Mouse (Mus musculus): ENCODE measurements around the gene Smyd2. TPM values are rescaled to one million over a fixed set of nuclear protein-coding genes. Genes with fewer than 3 reads are reported as not detected.

Gene Smyd2
- total and polyA plus RNA-seq, 3 experiments, result 140 to 146 TPM; not detected in 1

- H3K36me3 ChIP-seq (ENCODE audit: control insufficient read depth in 1 of 2, insufficient read depth in 2 of 2, low read length in 2 of 2), result peaks cover 0 to 6% of the 10 kb centered on the region in 2 experiments; a peak in 2 of 4 replicates
- no peak overlapping the region for H3K4me3 ChIP-seq (ENCODE audit: control insufficient read depth in 1 of 2, insufficient read depth in 1 of 2, low read depth in 2 of 2, low read length in 2 of 2)
- no peaks in the 10 kb centered on the region for H3K4me1 ChIP-seq (ENCODE audit: control insufficient read depth in 1 of 2, insufficient read depth in 2 of 2, low read length in 2 of 2)
- H3K9me3 ChIP-seq (replicated peaks; ENCODE audit: insufficient read depth, low read length), result no peaks in the 10 kb centered on the region
- DNase-seq (ENCODE audit: low read depth, low spot score), result no peak
- TF ChIP-seq ZMIZ1 (IDR thresholded peaks at IDR 0.05; ENCODE audit: low read depth, low read length) (no peak), RAD21 (IDR thresholded peaks at IDR 0.05; ENCODE audit: low read depth, low read length) (no peak), POLR2AphosphoS2 (IDR thresholded peaks at IDR 0.05; ENCODE audit: low read length) (no peak), SIN3A (IDR thresholded peaks at IDR 0.05; ENCODE audit: low read length) (no peak), CHD2 (IDR thresholded peaks at IDR 0.05; ENCODE audit: low read length) (no peak), ELF1 (IDR thresholded peaks at IDR 0.05; ENCODE audit: low read depth, low read length) (no peak)
- no peaks in the 10 kb centered on the region for H3K27me3 ChIP-seq (ENCODE audit: control insufficient read depth in 1 of 2, insufficient read depth in 2 of 2, low read length in 2 of 2)
- no peaks in the 10 kb centered on the region for H3K79me2 ChIP-seq (ENCODE audit: control insufficient read depth, insufficient read depth, low read length, poor library complexity)
- H3K9ac ChIP-seq (ENCODE audit: control insufficient read depth, low read depth, low read length, poor library complexity, severe bottlenecking), result no peak overlapping the region
- no peak overlapping the region for H3K27ac ChIP-seq (ENCODE audit: control insufficient read depth, low read depth, low read length)
Measured at GRCm38 (mm10) chr1:189898708-189899107, 23.5 kb downstream of the Smyd2 start.

- no peaks in the 10 kb centered on the region for H3K27me3 ChIP-seq (ENCODE audit: control insufficient read depth in 1 of 2, insufficient read depth in 2 of 2, low read length in 2 of 2)
- no peak overlapping the region for H3K9ac ChIP-seq (ENCODE audit: control insufficient read depth, low read depth, low read length, poor library complexity, severe bottlenecking)
- H3K4me3 ChIP-seq (ENCODE audit: control insufficient read depth in 1 of 2, insufficient read depth in 1 of 2, low read depth in 2 of 2, low read length in 2 of 2), result no peak overlapping the region
- no peaks in the 10 kb centered on the region for H3K79me2 ChIP-seq (ENCODE audit: control insufficient read depth, insufficient read depth, low read length, poor library complexity)
- no peaks in the 10 kb centered on the region for H3K9me3 ChIP-seq (replicated peaks; ENCODE audit: insufficient read depth, low read length)
- DNase-seq (ENCODE audit: low read depth, low spot score), result no peak
- H3K36me3 ChIP-seq (ENCODE audit: control insufficient read depth in 1 of 2, insufficient read depth in 2 of 2, low read length in 2 of 2), result peaks cover 0 to 8% of the 10 kb centered on the region in 2 experiments; a peak in 2 of 4 replicates
- no peak overlapping the region for H3K27ac ChIP-seq (ENCODE audit: control insufficient read depth, low read depth, low read length)
- H3K4me1 ChIP-seq (ENCODE audit: control insufficient read depth in 1 of 2, insufficient read depth in 2 of 2, low read length in 2 of 2), result no peaks in the 10 kb centered on the region
- TF ChIP-seq KAT2A (conservative IDR thresholded peaks at IDR 0.05; ENCODE audit: low read depth, low read length), result no peak
- TF ChIP-seq MEF2A (IDR thresholded peaks at IDR 0.05; ENCODE audit: extremely low read depth, insufficient replicate concordance, low read depth, low read length, poor library complexity, severe bottlenecking), result no peak
- no peak for TF ChIP-seq HCFC1 (IDR thresholded peaks at IDR 0.05; ENCODE audit: low read depth, low read length)
Measured at GRCm38 (mm10) chr1:189897861-189898260, 24.3 kb downstream of the Smyd2 start.

- H3K27me3 ChIP-seq (ENCODE audit: control insufficient read depth in 1 of 2, insufficient read depth in 2 of 2, low read length in 2 of 2), result no peaks in the 10 kb centered on the region
- peaks cover 0 to 7% of the 10 kb centered on the region in 2 experiments; a peak in 2 of 4 replicates for H3K36me3 ChIP-seq (ENCODE audit: control insufficient read depth in 1 of 2, insufficient read depth in 2 of 2, low read length in 2 of 2)
- no peak for DNase-seq (ENCODE audit: low read depth, low spot score)
- no peaks in the 10 kb centered on the region for H3K79me2 ChIP-seq (ENCODE audit: control insufficient read depth, insufficient read depth, low read length, poor library complexity)
- H3K9me3 ChIP-seq (replicated peaks; ENCODE audit: insufficient read depth, low read length), result no peaks in the 10 kb centered on the region
- H3K4me1 ChIP-seq (ENCODE audit: control insufficient read depth in 1 of 2, insufficient read depth in 2 of 2, low read length in 2 of 2), result no peaks in the 10 kb centered on the region
- H3K4me3 ChIP-seq (ENCODE audit: control insufficient read depth in 1 of 2, insufficient read depth in 1 of 2, low read depth in 2 of 2, low read length in 2 of 2), result no peak overlapping the region
- H3K9ac ChIP-seq (ENCODE audit: control insufficient read depth, low read depth, low read length, poor library complexity, severe bottlenecking), result no peak overlapping the region
- no peak overlapping the region for H3K27ac ChIP-seq (ENCODE audit: control insufficient read depth, low read depth, low read length)
- no peak for TF ChIP-seq MAX (IDR thresholded peaks at IDR 0.05; ENCODE audit: low read length)
- no peak for TF ChIP-seq ETS1 (IDR thresholded peaks at IDR 0.05; ENCODE audit: low read depth, low read length)
- no peak for TF ChIP-seq RCOR1 (IDR thresholded peaks at IDR 0.05; ENCODE audit: low read depth, low read length)
Measured at GRCm38 (mm10) chr1:189894191-189894590, 28.0 kb downstream of the Smyd2 start.

Measured in MEL (cell line).